ENCODE assay signal across 9 mouse cellular contexts in genomic region chr17:28575244-28576125, GRCm38 (mm10). TPM values are rescaled to one million over a fixed set of nuclear protein-coding genes. Genes with fewer than 3 reads are reported as not detected.
A peak's percentile ranks its signal among the peaks of the same experiment; 100 is the strongest.
DNase-seq lines count a peak whose midpoint lies in the region; ATAC-seq and TF ChIP-seq lines count a peak whose summit lies in the region.
"Had no signal": no experiment of that assay in that cellular context is flagged by ENCODE, and none has a peak within 500 bp of the region (broad histone marks: within the 10 kb centered on the region; RNA-seq: fewer than 3 reads in every experiment).

Lhfpl5 (plus strand) TSS chr17:28575641.

- H3K36me3 ChIP-seq in embryonic facial prominence, embryonic 12.5 days, result no peaks in the 10 kb centered on the region
- H3K36me3 ChIP-seq in hindbrain, embryonic 11.5 days (ENCODE audit: control insufficient read depth, insufficient read depth, low read length), result no peaks in the 10 kb centered on the region
- no peaks in the 10 kb centered on the region for H3K36me3 ChIP-seq in liver, postnatal 0 days (replicated peaks; ENCODE audit: insufficient read depth, low read length)

- H3K9me3 ChIP-seq in embryonic facial prominence, embryonic 12.5 days, result no peaks in the 10 kb centered on the region
- H3K9me3 ChIP-seq in hindbrain, embryonic 11.5 days (ENCODE audit: control insufficient read depth, low read length), result no peaks in the 10 kb centered on the region
- H3K9me3 ChIP-seq in liver, postnatal 0 days (ENCODE audit: low read length), result no peaks in the 10 kb centered on the region

- no peak within 1 kb of the TSS for H3K9ac ChIP-seq in embryonic facial prominence, embryonic 12.5 days
- 0 out of 2 replicates have a peak within 1 kb of the TSS, but pooled peaks have one; percentile 27 for H3K9ac ChIP-seq in hindbrain, embryonic 11.5 days (ENCODE audit: low read depth, low read length)
- H3K9ac ChIP-seq in liver, postnatal 0 days (replicated peaks), result no peak within 1 kb of the TSS

- peak; percentile 70; the same call in 1 of the 2 replicates for ATAC-seq in embryonic facial prominence, embryonic 12.5 days (ENCODE audit: insufficient number of reproducible peaks, insufficient read depth, low FRiP score, low TSS enrichment)
- peak; percentile 89 for ATAC-seq in hindbrain, embryonic 11.5 days (ENCODE audit: low FRiP score)
- ATAC-seq in liver, postnatal 0 days, result peak; percentile 64

- no peak for TF ChIP-seq CTCF in liver, postnatal 0 days (IDR thresholded peaks at IDR 0.05; ENCODE audit: low read depth)

- intact Hi-C loops in left cerebral cortex, postnatal 14 days (cut with DNase I), result no loop called here

- no peak within 1 kb of the TSS for H3K27ac ChIP-seq in embryonic facial prominence, embryonic 12.5 days
- H3K27ac ChIP-seq in hindbrain, embryonic 11.5 days (ENCODE audit: low read depth, low read length), result no peak within 1 kb of the TSS
- H3K27ac ChIP-seq in liver, postnatal 0 days (ENCODE audit: low read depth), result no peak within 1 kb of the TSS

- DNase-seq in left cerebral cortex, adult 18-20 months (ENCODE audit: low spot score in 2 of 2), result peak; percentile 22 to 40
- no peak for DNase-seq in left cerebral cortex, postnatal 14 days (ENCODE audit: low spot score in 2 of 2)
- DNase-seq in adrenal gland, adult 2 months, result peak; percentile 43
- peak; percentile 93 for DNase-seq in hindbrain, embryonic 11.5 days (ENCODE audit: low spot score)
- peak; percentile 75 for DNase-seq in liver, postnatal 0 days
- peak; percentile 60 for DNase-seq in ovary, postnatal 36 days (ENCODE audit: low spot score)
- no peak for DNase-seq in urinary bladder, adult 18-20 months (ENCODE audit: low spot score in 2 of 2)

- H3K4me3 ChIP-seq in embryonic facial prominence, embryonic 12.5 days, result peak within 1 kb of the TSS; percentile 17
- peak within 1 kb of the TSS; percentile 15 for H3K4me3 ChIP-seq in hindbrain, embryonic 11.5 days (ENCODE audit: low read depth, low read length)
- H3K4me3 ChIP-seq in liver, postnatal 0 days (ENCODE audit: low read depth, low read length), result no peak within 1 kb of the TSS

- peaks cover 6% of the 10 kb centered on the region; the same call in 1 of the 2 replicates for H3K4me1 ChIP-seq in embryonic facial prominence, embryonic 12.5 days
- H3K4me1 ChIP-seq in hindbrain, embryonic 11.5 days (replicated peaks; ENCODE audit: control insufficient read depth, insufficient read depth, low read length), result 0 out of 2 replicates have a peak, but pooled peaks cover 2% of the 10 kb centered on the region
- H3K4me1 ChIP-seq in liver, postnatal 0 days (ENCODE audit: insufficient read depth), result peaks cover 8% of the 10 kb centered on the region

- H3K4me2 ChIP-seq in embryonic facial prominence, embryonic 12.5 days (replicated peaks), result peak within 1 kb of the TSS; percentile 50
- H3K4me2 ChIP-seq in hindbrain, embryonic 11.5 days (replicated peaks; ENCODE audit: low read depth, low read length), result peak within 1 kb of the TSS; percentile 41
- peak within 1 kb of the TSS; percentile 45 for H3K4me2 ChIP-seq in liver, postnatal 0 days (ENCODE audit: low read depth, low read length)

- no peak for TF ChIP-seq EP300 in liver, postnatal 0 days (IDR thresholded peaks at IDR 0.05; ENCODE audit: low read depth)

- WGBS in embryonic facial prominence, embryonic 12.5 days, result 15% methylated on average over 49 of the region's 50 CpGs
- 20% methylated on average over 46 of the region's 50 CpGs for WGBS in hindbrain, embryonic 11.5 days
- 13% methylated on average over 45 of the region's 50 CpGs for WGBS in liver, postnatal 0 days (ENCODE audit: insufficient replicate concordance)

- H3K27me3 ChIP-seq in embryonic facial prominence, embryonic 12.5 days, result 0 out of 2 replicates have a peak, but pooled peaks cover 6% of the 10 kb centered on the region
- no peaks in the 10 kb centered on the region for H3K27me3 ChIP-seq in hindbrain, embryonic 11.5 days (ENCODE audit: control insufficient read depth, insufficient read depth, low read length)
- no peaks in the 10 kb centered on the region for H3K27me3 ChIP-seq in liver, postnatal 0 days (ENCODE audit: insufficient read depth, low read length)

RNA-seq across cellular contexts. Expression of gene Lhfpl5, which starts in this region (rescaled TPM):
- total RNA-seq in left cerebral cortex, adult 18-20 months (2021), result 1 to 10 TPM; 3.6 to 4.1 TPM
- 1 to 10 TPM; 2.9 to 4.1 TPM for total RNA-seq in left cerebral cortex, postnatal 14 days (2021)
- 1 to 10 TPM; 1.7 to 2.3 TPM for total RNA-seq in adrenal gland, adult 2 months (2021)
- polyA plus RNA-seq in adrenal gland, adult 2 months (2012; rRNA removed), result 6.6 and 9.0 TPM in 2 replicates
- polyA plus RNA-seq in embryonic facial prominence, embryonic 12.5 days (2016; fragmentation: Nextera tagmentation; extraction: Ambion mirVana), result 0.60 and 0.84 TPM in 2 replicates
- polyA plus RNA-seq in hindbrain, embryonic 11.5 days (2014; fragmentation: Nextera tagmentation; extraction: Ambion mirVana), result 2.0 and 2.2 TPM in 2 replicates
- polyA plus RNA-seq in liver, postnatal 0 days (2015; fragmentation: Nextera tagmentation; extraction: Ambion mirVana), result not detected in 2 replicates
- polyA plus RNA-seq: spleen, adult 2 months had no signal

Comparison
In these comparisons a context has a peak if more than half of its experiments do, and no peak if none do; other contexts are left out.
1. DNase-seq: peak in left cerebral cortex, adult 18-20 months (2 of 2), adrenal gland, adult 2 months (single experiment), hindbrain, embryonic 11.5 days (single experiment) and ovary, postnatal 36 days (single experiment); none in left cerebral cortex, postnatal 14 days (0 of 2) and urinary bladder, adult 18-20 months (0 of 2).
2. Peak in ATAC-seq, H3K4me3 ChIP-seq and H3K4me2 ChIP-seq in embryonic facial prominence, embryonic 12.5 days; RNA of the gene not detected or under 1 TPM.
3. Peak in DNase-seq, ATAC-seq and H3K4me2 ChIP-seq in liver, postnatal 0 days; RNA of the gene not detected or under 1 TPM.
4. Peak in every context shown above with its lines, with median percentiles within 50 percentile points of each other: ATAC-seq and H3K4me2 ChIP-seq.